In genomic region chr10:125735744-125736494, GRCm38 (mm10) we compare ENCODE assay signal across 32 mouse cellular contexts.
A peak's percentile ranks its signal among the peaks of the same experiment; 100 is the strongest.
DNase-seq lines count a peak whose midpoint lies in the region; ATAC-seq and TF ChIP-seq lines count a peak whose summit lies in the region.
"Had no signal": no experiment of that assay in that cellular context is flagged by ENCODE, and none has a peak within 500 bp of the region (broad histone marks: within the 10 kb centered on the region; RNA-seq: fewer than 3 reads in every experiment).

No protein-coding gene starts in this region.

- peak; percentile 99 for ATAC-seq in megakaryocyte, adult 5-6 weeks (ENCODE audit: poor library complexity, severe bottlenecking)
- ATAC-seq in forebrain, embryonic 11.5 days (replicated peaks; ENCODE audit: low FRiP score), result no peak
- ATAC-seq: forebrain, embryonic 16.5 days; midbrain, embryonic 15.5 days had no signal

- intact Hi-C loops in left cerebral cortex, postnatal 25 days (cut with DNase I), result no loop called here

- H3K9me3 ChIP-seq in forebrain, embryonic 11.5 days (ENCODE audit: control insufficient read depth, low read length), result no peaks in the 10 kb centered on the region
- H3K9me3 ChIP-seq: embryonic facial prominence, embryonic 12.5 days; forebrain, embryonic 10.5 days; hindbrain, embryonic 15.5 days; limb, embryonic 15.5 days; midbrain, embryonic 15.5 days; neural tube, embryonic 12.5 days had no signal

- DNase-seq in brain, adult 2 months (ENCODE audit: low read depth, low spot score), result peak; percentile 3
- peak; percentile 80 for DNase-seq in forelimb bud, embryonic 11.5 days (ENCODE audit: low read depth, low spot score)
- no peak for DNase-seq in ovary, postnatal 36 days (ENCODE audit: low spot score)
- no peak for DNase-seq in forebrain, embryonic 11.5 days (ENCODE audit: low spot score)
- DNase-seq in adrenal gland, adult 18-20 months (ENCODE audit: low spot score in 2 of 2), result no peak
- no peak for DNase-seq in left cerebral cortex, postnatal 25 days (ENCODE audit: low spot score in 2 of 2)
- DNase-seq: adrenal gland, adult 8-10 months; B cell, adult 2 months; cerebellum, adult 11 months; cerebellum, adult 9-10 months; cerebellum, postnatal 36 days; gastrocnemius, postnatal 14 days; heart, adult 18-20 months; heart, postnatal 36 days; kidney, adult 18-20 months; kidney, postnatal 36 days; lung, embryonic 14.5 days; right cerebral cortex, postnatal 25 days; thymus, postnatal 14 days had no signal

- H3K27ac ChIP-seq in bone marrow macrophage, adult 2 months (ENCODE audit: insufficient read depth, low read depth, low read length), result peak overlapping the region; percentile 42
- no peak overlapping the region for H3K27ac ChIP-seq in forebrain, embryonic 11.5 days (ENCODE audit: low read depth, low read length)
- H3K27ac ChIP-seq: embryonic facial prominence, embryonic 12.5 days; forebrain, embryonic 10.5 days; hindbrain, embryonic 15.5 days; layer of hippocampus, adult 2 months; left cerebral cortex, adult 2 months; limb, embryonic 15.5 days; liver, embryonic 14.5 days; midbrain, embryonic 15.5 days; neural tube, embryonic 12.5 days had no signal

- WGBS in forebrain, embryonic 11.5 days, result 87% methylated on average over 4 of the region's 4 CpGs

- TF ChIP-seq CTCF in bone marrow macrophage, adult 2 months (IDR thresholded peaks at IDR 0.05; ENCODE audit: low read depth, low read length), result no peak

- no peak overlapping the region for H3K4me3 ChIP-seq in bone marrow macrophage, adult 2 months (ENCODE audit: insufficient read depth, low read length)
- H3K4me3 ChIP-seq in forebrain, embryonic 11.5 days (ENCODE audit: low read depth, low read length), result no peak overlapping the region
- H3K4me3 ChIP-seq: embryonic facial prominence, embryonic 12.5 days; forebrain, embryonic 10.5 days; hindbrain, embryonic 15.5 days; layer of hippocampus, adult 2 months; left cerebral cortex, adult 2 months; limb, embryonic 15.5 days; midbrain, embryonic 15.5 days; neural tube, embryonic 12.5 days had no signal

- no peaks in the 10 kb centered on the region for H3K36me3 ChIP-seq in forebrain, embryonic 11.5 days (ENCODE audit: control insufficient read depth, insufficient read depth, low read length)
- H3K36me3 ChIP-seq: embryonic facial prominence, embryonic 12.5 days; forebrain, embryonic 10.5 days; hindbrain, embryonic 15.5 days; limb, embryonic 15.5 days; midbrain, embryonic 15.5 days; neural tube, embryonic 12.5 days had no signal

- no peak for TF ChIP-seq POLR2A in bone marrow macrophage, adult 2 months (IDR thresholded peaks at IDR 0.05; ENCODE audit: borderline replicate concordance, low read depth, low read length)

- peaks cover 13% of the 10 kb centered on the region for H3K4me1 ChIP-seq in bone marrow macrophage, adult 2 months (ENCODE audit: control insufficient read depth, insufficient read depth, low read length)
- no peaks in the 10 kb centered on the region for H3K4me1 ChIP-seq in forebrain, embryonic 11.5 days (replicated peaks; ENCODE audit: control insufficient read depth, insufficient read depth, low read length)
- H3K4me1 ChIP-seq: embryonic facial prominence, embryonic 12.5 days; forebrain, embryonic 10.5 days; hindbrain, embryonic 15.5 days; midbrain, embryonic 15.5 days; neural tube, embryonic 12.5 days had no signal

- no peaks in the 10 kb centered on the region for H3K27me3 ChIP-seq in forebrain, embryonic 11.5 days (ENCODE audit: control insufficient read depth, insufficient read depth, low read length)
- H3K27me3 ChIP-seq: embryonic facial prominence, embryonic 12.5 days; hindbrain, embryonic 15.5 days; limb, embryonic 15.5 days; midbrain, embryonic 15.5 days; neural tube, embryonic 12.5 days had no signal

- no peak overlapping the region for H3K4me2 ChIP-seq in forebrain, embryonic 11.5 days (ENCODE audit: low read depth, low read length, severe bottlenecking)
- H3K4me2 ChIP-seq: embryonic facial prominence, embryonic 12.5 days; heart, embryonic 11.5 days; hindbrain, embryonic 15.5 days; limb, embryonic 15.5 days; lung, embryonic 14.5 days; midbrain, embryonic 15.5 days; neural tube, embryonic 12.5 days had no signal

- H3K9ac ChIP-seq in forebrain, embryonic 11.5 days (ENCODE audit: low read length), result no peak overlapping the region
- H3K9ac ChIP-seq: embryonic facial prominence, embryonic 12.5 days; hindbrain, embryonic 15.5 days; limb, embryonic 15.5 days; liver, embryonic 14.5 days; lung, embryonic 14.5 days; midbrain, embryonic 15.5 days; neural tube, embryonic 12.5 days had no signal

Comparison
In these comparisons a context has a peak if more than half of its experiments do, and no peak if none do; other contexts are left out.
1. DNase-seq: peak in brain, adult 2 months (single experiment) and forelimb bud, embryonic 11.5 days (single experiment); none in ovary, postnatal 36 days (single experiment), forebrain, embryonic 11.5 days (single experiment), adrenal gland, adult 18-20 months (0 of 2) and left cerebral cortex, postnatal 25 days (0 of 2).